Mouse (Mus musculus) adrenal gland, postnatal 36 days (tissue): ENCODE results near the gene Rad51ap2. TPM values are rescaled to one million over a fixed set of nuclear protein-coding genes. Genes with fewer than 3 reads are reported as not detected.

Experiments used
- DNase-seq, 2 experiments: peaks; one replicate each; pipeline ENCODE4 v3.0.0; 2021; ENCODE audit warnings: mixed read lengths in 1 of 2
- long read RNA-seq, 2 experiments: library from polyadenylated mRNA; stranded (forward); transcript quantifications; one replicate each; pipeline ENCODE4 v2.0.0; 2021; ENCODE audit warnings: borderline sequencing depth in 2 of 2
- total RNA-seq, 2 experiments: library from RNA; stranded (reverse); gene quantifications; 2 replicates each; pipeline ENCODE4 v1.2.3; 2021

Rad51ap2 gene
- total RNA-seq, result under 1 TPM; 0.10 to 0.20 TPM
- long read RNA-seq, experiment 1, result 0 reads
- long read RNA-seq, experiment 2, result 0 reads

- DNase-seq, result peak; percentile 96
Observed at GRCm38 (mm10) chr12:11455549-11456194, at the start of gene Rad51ap2. Rad51ap2 (plus strand) TSS chr12:11456079.

GRCm38 (mm10) chr12:11407679-11408078 is 48.2 kb upstream of the Rad51ap2 start:
- DNase-seq, result no peak

- no peak for DNase-seq
Observed at GRCm38 (mm10) chr12:11418112-11418511, 37.8 kb upstream of the Rad51ap2 start.

DNA sequence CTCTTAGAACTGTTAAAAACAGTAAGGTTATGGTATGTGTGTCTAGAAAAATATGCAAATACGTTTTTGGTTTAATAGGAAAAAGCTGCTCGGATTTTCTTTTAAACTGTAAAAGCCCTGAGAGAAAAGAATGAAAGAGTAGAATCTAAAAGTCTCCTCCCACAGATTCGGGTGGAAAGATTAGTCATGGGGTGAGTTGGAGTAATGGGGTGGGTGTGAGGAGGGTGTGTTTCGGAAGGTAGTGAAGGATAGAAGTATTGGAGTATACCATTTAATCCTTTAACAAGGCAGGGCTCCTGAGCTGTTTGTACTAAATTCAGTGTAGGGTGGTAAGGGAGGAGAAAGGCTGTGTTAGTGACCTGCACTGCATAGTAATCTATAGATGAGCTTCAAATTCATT is 28.5 kb upstream of the Rad51ap2 start:
- DNase-seq, result no peak

DNA sequence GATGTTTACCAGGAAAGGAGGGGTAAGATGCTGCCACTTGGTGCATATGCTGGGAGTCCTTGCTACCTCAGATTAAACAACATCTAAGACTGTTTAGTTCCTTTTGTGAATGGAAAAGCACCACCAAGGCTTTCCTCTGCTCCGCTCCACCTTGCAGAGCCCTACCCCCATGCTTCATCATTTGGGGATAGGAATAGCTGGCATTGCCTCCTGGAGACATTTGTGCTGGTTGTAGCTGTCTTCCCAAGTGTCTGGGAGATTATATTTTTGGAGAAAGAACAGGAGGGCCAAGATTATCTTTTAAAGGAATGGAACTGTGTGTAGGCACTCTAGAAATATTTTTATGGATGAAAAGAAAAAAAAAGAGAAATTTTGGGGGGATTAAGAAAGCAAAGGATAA is 22.8 kb upstream of the Rad51ap2 start:
- no peak for DNase-seq

DNA sequence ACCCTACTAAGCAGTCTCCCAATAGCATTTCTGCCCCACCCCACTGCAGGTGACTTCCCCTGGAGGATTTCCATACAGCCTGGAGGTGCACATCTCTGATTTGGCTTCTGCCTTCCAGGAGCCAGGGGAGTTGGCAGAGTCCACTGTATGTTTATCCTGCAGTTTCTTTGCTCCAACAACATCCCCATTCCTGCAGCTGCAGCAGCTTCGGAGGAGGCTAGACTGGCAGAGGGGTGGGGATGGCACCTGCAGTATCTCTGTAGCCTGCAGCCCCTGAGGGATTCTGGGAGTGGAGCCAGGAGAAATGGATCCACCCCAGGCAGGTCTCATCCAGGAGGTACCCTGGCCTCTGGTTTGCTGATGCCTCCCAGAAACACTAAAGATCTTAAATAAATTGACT is 22.2 kb upstream of the Rad51ap2 start:
- DNase-seq, result no peak

GRCm38 (mm10) chr12:11434446-11434845 is 21.4 kb upstream of the Rad51ap2 start:
- DNase-seq, result no peak

DNA sequence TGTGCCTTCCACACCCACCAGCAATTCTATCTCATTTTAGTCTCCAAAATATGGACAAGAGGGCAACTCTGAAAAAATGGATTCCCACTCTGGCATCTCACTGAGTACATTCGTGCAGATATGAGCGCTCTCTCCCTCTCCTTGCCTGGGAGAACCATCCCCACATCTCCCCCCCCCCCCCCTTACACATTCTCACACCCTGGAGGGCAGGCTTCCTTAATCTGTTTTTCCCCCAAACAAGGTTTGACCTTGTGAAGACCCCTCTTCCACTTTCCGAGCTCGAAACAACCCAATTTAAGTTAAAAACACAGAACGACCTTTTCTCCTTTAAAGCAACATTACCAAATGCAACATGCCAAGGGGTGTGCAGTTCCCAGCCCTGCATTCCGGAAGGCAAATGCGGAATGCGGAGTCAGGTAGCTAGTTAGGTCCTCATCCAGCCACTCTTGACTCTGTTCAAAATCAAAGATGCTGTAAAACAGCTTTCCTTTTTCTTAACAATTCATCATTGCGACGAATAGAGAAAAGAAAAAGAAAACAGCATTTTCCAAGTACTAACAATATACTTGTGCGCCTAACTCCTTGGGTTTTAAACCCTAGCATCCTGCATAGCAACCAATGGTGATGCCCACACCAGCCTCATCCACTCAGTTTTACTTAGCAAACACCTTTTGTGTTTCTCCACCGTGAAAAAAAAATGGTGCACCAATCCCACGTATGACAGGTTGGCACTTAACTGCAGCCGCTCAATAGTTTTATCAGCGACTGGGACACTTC is 20.4 kb upstream of the Rad51ap2 start:
- no peak for DNase-seq

- no peak for DNase-seq
Observed at GRCm38 (mm10) chr12:11436023-11436350, 19.9 kb upstream of the Rad51ap2 start.

DNA sequence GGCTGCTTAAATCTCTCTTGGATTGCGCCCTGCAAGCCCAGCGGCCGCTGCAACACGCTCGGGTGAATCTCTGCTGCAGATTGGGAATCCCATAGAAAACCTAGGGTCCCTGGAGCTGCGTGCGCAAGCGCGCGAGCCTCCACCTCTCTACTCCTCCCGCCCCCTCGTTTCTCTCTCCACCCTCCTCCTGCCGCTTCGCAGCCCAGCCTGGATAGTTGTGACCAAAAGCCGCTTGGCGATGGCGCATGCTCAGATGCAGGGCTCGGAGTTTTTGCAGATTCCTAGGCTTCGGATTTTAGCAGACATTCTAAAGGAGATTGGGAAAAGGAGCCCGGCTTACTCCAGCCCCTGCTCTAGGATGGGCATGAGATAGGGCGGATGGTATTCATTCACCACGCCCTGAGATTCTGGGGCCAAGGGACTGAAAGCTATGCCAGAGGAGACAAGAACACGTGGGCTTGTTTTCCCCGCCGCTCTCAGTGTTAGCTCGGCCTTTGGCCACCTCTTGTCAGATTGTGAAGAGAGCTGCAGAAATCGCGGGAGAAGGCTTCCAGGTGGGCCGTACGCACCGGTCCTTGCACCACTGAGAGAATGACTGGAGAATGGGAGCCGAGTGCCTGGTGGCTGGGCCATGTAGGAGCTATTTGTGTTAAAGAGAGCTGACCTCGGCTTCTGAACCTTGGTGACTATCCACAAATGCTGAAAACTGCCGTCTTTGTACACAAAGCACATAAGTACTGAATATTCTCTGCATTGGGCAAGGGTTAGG is 19.2 kb upstream of the Rad51ap2 start, which contains the start of gene Vsnl1:
Vsnl1 (minus strand) TSS at position 117 of the 769 bp plus-strand sequence.
- peak; percentile 86 to 87 for DNase-seq

DNA sequence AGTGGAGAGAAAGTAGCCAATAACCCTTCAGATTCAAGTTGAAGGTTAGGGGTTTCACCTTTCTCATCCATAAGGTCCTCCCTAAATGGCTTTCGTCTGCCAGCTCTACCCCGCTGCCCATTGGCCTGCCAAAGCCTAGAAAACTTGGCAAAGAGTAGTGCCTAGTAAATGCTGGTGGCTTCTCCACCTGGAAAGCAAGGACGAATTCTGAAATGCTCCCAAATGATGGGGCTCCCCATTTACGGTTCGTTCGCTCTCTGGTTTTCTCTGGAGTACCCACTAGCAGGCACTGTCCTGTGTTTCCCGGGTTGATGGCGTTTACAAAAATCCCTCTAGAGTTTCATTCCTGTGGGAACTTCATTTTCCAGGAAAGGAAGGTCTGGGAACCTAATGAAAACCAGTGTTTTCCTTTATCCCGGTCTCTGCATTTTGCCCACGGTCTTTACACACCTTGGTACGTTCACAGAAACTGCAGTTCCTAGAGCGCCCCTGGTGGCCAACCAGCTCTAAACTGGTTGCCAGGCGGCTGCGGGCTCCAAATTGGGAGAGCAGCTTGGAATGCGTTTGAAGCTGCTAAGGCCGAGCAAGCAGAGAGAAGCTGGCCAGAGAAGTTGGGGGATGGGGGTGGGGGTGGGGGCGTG is 18.5 kb upstream of the Rad51ap2 start:
- peak; percentile 88 to 90 for DNase-seq

DNA sequence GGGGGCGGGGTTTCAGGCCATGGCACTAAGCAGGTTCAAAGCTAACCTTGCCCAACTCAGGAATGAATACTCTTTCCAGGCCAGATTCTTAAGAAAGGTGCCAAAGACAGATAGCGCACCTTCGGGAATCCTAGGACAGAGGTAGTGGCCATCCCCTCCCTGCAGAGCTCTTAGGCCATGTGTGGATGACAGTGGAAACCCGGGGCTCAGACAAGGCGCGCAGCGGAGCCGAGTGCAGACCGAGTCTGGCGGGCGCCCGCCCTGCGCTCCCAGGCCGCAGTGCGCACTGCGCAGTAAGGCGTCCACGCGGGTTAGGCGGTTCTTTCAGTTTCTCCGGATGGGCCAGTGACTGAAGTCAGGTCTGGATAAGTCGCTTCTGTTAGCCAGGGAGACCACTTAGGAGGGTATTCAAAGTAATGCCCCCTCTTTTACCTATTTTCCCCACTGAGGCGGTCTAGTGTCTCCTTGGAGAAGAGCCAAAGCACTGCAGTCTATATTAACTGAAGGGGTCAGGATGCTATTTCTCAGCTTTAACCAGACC is 17.9 kb upstream of the Rad51ap2 start:
- peak; percentile 29 to 44 for DNase-seq

- no peak for DNase-seq
Observed at GRCm38 (mm10) chr12:11454146-11454545, 1.7 kb upstream of the Rad51ap2 start.

DNA sequence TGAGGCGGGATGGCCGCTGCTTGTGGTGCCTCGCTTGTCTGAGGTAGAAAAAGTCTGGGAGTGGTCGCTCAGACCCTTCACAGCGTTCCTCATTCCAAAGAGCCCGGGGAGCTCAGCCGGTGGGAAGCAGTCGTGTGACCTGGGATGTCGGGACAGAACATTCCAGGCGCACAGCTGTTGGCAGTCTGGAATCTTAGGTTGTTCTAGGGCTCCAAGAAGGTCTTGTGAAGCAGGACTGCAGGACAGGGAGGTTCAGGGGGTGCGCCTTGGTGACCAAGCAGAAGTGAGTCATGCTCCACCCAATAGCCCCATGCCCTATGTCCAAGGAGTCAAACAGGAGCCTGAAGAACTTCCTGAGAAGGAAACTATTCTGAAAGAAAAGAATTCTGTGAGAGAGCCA is 334 bp downstream of the Rad51ap2 start:
- DNase-seq, result no peak

DNA sequence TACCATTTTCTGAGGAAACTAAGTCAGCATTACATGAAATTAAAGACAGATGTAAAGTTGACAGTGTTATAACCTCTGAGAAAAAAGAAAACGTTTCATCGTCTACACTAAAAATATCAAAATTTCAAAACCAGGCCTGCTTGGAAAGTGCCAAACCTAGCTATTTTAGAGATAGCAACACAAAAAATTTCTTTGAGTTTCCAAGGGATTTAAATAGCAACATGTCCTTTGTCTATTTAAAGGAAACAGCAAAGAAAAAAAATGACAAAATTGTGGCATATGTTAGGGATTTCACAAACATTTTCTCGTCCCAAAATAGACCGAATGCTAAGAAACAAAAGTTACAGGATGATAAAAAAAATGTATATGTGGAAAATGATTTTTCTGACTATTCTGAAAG is 753 bp downstream of the Rad51ap2 start:
- no peak for DNase-seq

Other genes starting within 250 kb of the Rad51ap2 start
- not detected for gene Msgn1, start 247.1 kb upstream of the Rad51ap2 start, total RNA-seq
- gene Gen1, start 190.3 kb upstream of the Rad51ap2 start, total RNA-seq, result 1 to 10 TPM; 2.5 to 2.7 TPM
- gene Smc6, start 190.2 kb upstream of the Rad51ap2 start, total RNA-seq, result 10 to 100 TPM; 38.0 to 42.5 TPM
- gene Vsnl1, start 19.5 kb upstream of the Rad51ap2 start, total RNA-seq, result 10 to 100 TPM; 32.4 to 53.0 TPM